Mouse (Mus musculus) spleen, adult 2 months (tissue): ENCODE data around the gene Znrf4. TPM values are rescaled to one million over a fixed set of nuclear protein-coding genes. Genes with fewer than 3 reads are reported as not detected.

Experiments used
- DNase-seq, 2 experiments: peaks; one replicate each; pipeline versions ENCODE4 v3.0.0 to v3.0.0-alpha.2; 2012 to 2021; ENCODE audit warnings: low spot score in 2 of 2, low read depth in 1 of 2
- H3K27ac ChIP-seq: fragments of 200-500 bp; 2 replicates; pipeline ENCODE4 v1.5.1; 2012; ENCODE audit warnings: low read length, inconsistent platforms; ENCODE audit not compliant: insufficient read depth
- H3K27me3 ChIP-seq: fragments of 200-500 bp; 2 replicates; pipeline ENCODE4 v1.6.1; 2012; ENCODE audit warnings: mild to moderate bottlenecking, moderate library complexity, low read length, inconsistent platforms; ENCODE audit not compliant: control insufficient read depth, insufficient read depth
- H3K36me3 ChIP-seq: fragments of 200-500 bp; 2 replicates; pipeline ENCODE4 v1.6.1; 2012; ENCODE audit warnings: mild to moderate bottlenecking, low read length, inconsistent platforms; ENCODE audit not compliant: control insufficient read depth, insufficient read depth
- H3K4me1 ChIP-seq: fragments of 200-500 bp; 2 replicates; pipeline ENCODE4 v1.6.1; 2011; ENCODE audit warnings: inconsistent platforms; ENCODE audit not compliant: control insufficient read depth, insufficient read depth, insufficient read length
- H3K4me3 ChIP-seq: fragments of 200-500 bp; 2 replicates; pipeline ENCODE4 v1.5.1; 2011; ENCODE audit warnings: mild to moderate bottlenecking, inconsistent platforms; ENCODE audit not compliant: insufficient read depth, insufficient read length; ENCODE audit errors: extremely low read depth
- CTCF ChIP-seq: fragments of 200-500 bp; IDR thresholded peaks from 2 replicates; pipeline ENCODE4 v1.5.1; 2011; ENCODE audit warnings: mild to moderate bottlenecking, inconsistent platforms; ENCODE audit not compliant: insufficient read depth, insufficient read length, insufficient replicate concordance; ENCODE audit errors: extremely low read depth
- POLR2A ChIP-seq: fragments of 200-500 bp; IDR thresholded peaks from 2 replicates; pipeline ENCODE4 v1.6.1; 2011; ENCODE audit warnings: low read depth, low read length, inconsistent platforms
- WGBS: fragments of 180-500 bp; shearing (Covaris S2); methylation state at CpG from one replicate; pipeline ENCODE4 v1.1.7; 2018; 5-methylcytosine and 5-hydroxymethylcytosine counted together
- polyA plus RNA-seq: library from polyadenylated mRNA; depleted of rRNA; stranded (reverse); fragments of >200 nt; gene quantifications from 2 replicates; pipeline ENCODE4 v1.2.3, GENCODE M21; 2012

Znrf4 gene
- polyA plus RNA-seq, 1 experiment, result not detected

GRCm38 (mm10) chr17:56510970-56511706 is 1.1 kb downstream of the Znrf4 start:
- no peak overlapping the region for H3K4me3 ChIP-seq
- TF ChIP-seq CTCF, result no peak
- TF ChIP-seq POLR2A, result no peak
- no peaks in the 10 kb centered on the region for H3K36me3 ChIP-seq
- WGBS, result 12% methylated on average over 60 of the region's 60 CpGs
- peaks cover 2% of the 10 kb centered on the region; the same call in 1 of the 2 replicates for H3K4me1 ChIP-seq
- H3K27ac ChIP-seq, result no peak overlapping the region
- H3K27me3 ChIP-seq, result peaks cover 13% of the 10 kb centered on the region
- no peak for DNase-seq

DNA sequence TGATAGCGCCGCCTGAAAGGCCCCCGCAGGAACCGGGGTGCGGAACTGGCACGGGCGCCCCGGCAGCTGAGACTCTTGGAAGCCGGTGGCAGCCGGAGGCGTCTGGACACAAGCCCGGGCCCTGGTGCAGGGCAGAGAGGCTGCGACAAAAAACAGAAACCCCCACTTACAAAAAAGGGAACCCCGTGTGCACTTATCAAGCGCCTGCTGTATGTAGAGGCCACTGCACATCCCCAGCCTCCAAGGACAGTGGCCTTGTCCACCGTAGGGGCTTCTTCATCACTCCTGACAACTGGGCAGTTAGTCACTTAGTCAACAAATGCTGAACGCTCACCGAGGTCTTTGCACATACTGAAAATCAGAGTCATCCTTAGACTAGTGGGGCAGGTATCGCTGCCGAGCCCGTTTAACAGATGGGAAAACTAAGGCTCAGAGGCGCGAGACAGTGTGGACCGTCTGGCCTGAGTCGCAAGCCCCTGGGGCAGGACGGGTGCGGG is 1.7 kb downstream of the Znrf4 start:
- Histone ChIP-seq H3K27ac (no peak overlapping the region), H3K27me3 (peaks cover 13% of the 10 kb centered on the region), H3K36me3 (no peaks in the 10 kb centered on the region), H3K4me3 (no peak overlapping the region), H3K4me1 (peaks cover 2% of the 10 kb centered on the region; the same call in 1 of the 2 replicates)
- WGBS, result 30% methylated on average over 27 of the region's 27 CpGs
- DNase-seq, result no peak
- no peak for TF ChIP-seq POLR2A

GRCm38 (mm10) chr17:56509707-56510472 is 2.3 kb downstream of the Znrf4 start:
- TF ChIP-seq POLR2A (no peak), CTCF (no peak)
- Histone ChIP-seq H3K4me3 (no peak overlapping the region), H3K27ac (no peak overlapping the region), H3K36me3 (no peaks in the 10 kb centered on the region), H3K4me1 (peaks cover 2% of the 10 kb centered on the region; the same call in 1 of the 2 replicates), H3K27me3 (peaks cover 13% of the 10 kb centered on the region)
- 30% methylated on average over 33 of the region's 37 CpGs for WGBS
- no peak for DNase-seq

- no peaks in the 10 kb centered on the region for H3K36me3 ChIP-seq
- H3K4me3 ChIP-seq, result no peak overlapping the region
- H3K4me1 ChIP-seq, result peaks cover 2% of the 10 kb centered on the region; the same call in 1 of the 2 replicates
- no peak overlapping the region for H3K27ac ChIP-seq
- TF ChIP-seq CTCF, result no peak
- TF ChIP-seq POLR2A, result no peak
- 82% methylated on average over 10 of the region's 10 CpGs for WGBS
- H3K27me3 ChIP-seq, result peaks cover 12% of the 10 kb centered on the region
- no peak for DNase-seq
Observed at GRCm38 (mm10) chr17:56509021-56509640, 3.1 kb downstream of the Znrf4 start.

DNA sequence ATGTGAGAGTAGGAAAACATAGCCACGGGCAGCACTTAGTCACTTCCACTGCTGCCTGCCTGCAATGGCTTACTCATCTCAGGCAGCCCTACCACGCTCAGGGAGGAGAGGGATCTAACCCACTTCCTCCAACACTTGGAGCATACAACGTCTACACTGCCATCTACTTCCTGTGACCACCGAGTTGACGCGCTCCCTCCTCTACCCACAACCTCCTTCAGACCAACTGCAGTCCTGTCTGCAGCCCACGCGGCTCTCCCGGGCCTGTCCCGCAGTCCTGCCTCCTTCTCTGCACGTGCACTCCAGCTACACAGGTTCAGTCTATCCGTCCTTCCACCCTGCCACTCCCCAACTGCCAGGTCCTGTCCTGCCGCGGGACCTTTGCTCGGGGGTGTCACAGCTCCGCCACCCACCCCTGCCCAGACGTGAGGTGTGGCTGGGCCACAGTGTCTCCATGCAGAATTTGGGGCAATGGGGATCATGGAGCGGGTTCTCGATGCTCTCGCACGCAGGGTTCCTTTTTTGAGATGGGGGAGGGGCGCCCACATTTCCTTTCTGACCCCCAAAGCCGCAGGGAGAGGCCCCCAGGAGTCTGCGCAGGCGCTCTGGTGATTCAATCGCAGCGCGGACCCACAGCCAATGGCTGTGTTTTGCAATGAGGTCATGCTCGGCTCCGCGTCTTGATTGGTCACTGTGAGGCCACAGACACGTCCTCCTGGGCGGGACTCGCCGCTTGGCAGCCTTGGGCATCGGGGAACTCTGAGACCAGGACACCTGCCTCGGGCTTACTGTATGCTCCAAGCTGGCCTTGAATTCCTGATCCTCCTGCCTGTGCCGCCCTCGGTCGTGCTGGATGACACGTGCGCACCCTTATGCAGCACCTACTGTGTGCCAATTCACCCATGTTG is 4.8 kb downstream of the Znrf4 start:
- Histone ChIP-seq H3K36me3 (no peaks in the 10 kb centered on the region), H3K4me3 (peak overlapping the region; percentile 74), H3K27me3 (peaks cover 12% of the 10 kb centered on the region), H3K27ac (peak overlapping the region; percentile 60; the same call in 1 of the 2 replicates), H3K4me1 (peaks cover 2% of the 10 kb centered on the region; the same call in 1 of the 2 replicates)
- WGBS, result under 1% methylated on average over 42 of the region's 42 CpGs
- peak; percentile 80 to 89 for DNase-seq
- no peak for TF ChIP-seq POLR2A
- no peak for TF ChIP-seq CTCF
